In the genomic region with DNA sequence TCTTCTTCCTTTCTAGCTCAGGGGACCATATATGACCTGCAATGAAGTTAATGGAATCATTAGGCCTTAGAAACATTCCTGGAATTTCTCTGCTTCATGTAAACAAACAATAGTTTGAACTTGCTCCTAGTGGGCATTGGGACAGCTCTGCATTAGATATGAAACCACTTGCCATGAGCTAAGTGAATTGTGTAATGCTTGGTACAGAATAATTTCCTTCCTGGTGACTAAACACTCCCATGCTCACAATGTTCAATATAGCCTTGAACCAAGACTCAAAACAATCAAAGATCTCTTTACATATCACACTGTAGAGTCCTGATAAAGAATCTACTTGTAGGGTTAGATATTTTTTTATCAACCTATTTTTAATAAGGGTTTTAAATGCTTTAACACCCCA, we compare ENCODE assay signal across 24 mouse cellular contexts.
DNase-seq lines count a peak whose midpoint lies in the region; ATAC-seq and TF ChIP-seq lines count a peak whose summit lies in the region.
"Had no signal": no experiment of that assay in that cellular context is flagged by ENCODE, and none has a peak within 500 bp of the region (broad histone marks: within the 10 kb centered on the region; RNA-seq: fewer than 3 reads in every experiment).

No protein-coding gene starts in this region.

- no peaks in the 10 kb centered on the region for H3K27me3 ChIP-seq in liver, adult 2 months (ENCODE audit: control insufficient read depth, insufficient read depth, low read length)
- H3K27me3 ChIP-seq: heart, embryonic 13.5 days had no signal

- H3K36me3 ChIP-seq in liver, adult 2 months (ENCODE audit: control insufficient read depth, insufficient read depth, low read length), result no peaks in the 10 kb centered on the region
- H3K36me3 ChIP-seq in macrophage (ENCODE audit: inconsistent target), result no peaks in the 10 kb centered on the region
- H3K36me3 ChIP-seq: heart, embryonic 10.5 days; heart, embryonic 13.5 days had no signal

- H3K9ac ChIP-seq in liver, adult 2 months (ENCODE audit: low read depth, low read length), result no peak overlapping the region
- H3K9ac ChIP-seq: forebrain, postnatal 0 days; heart, embryonic 13.5 days; hindbrain, embryonic 14.5 days had no signal

- H3K27ac ChIP-seq in liver, adult 2 months (replicated peaks; ENCODE audit: insufficient read depth, low read depth, low read length), result no peak overlapping the region
- H3K27ac ChIP-seq in macrophage, result peak overlapping the region; percentile 59
- H3K27ac ChIP-seq: gastrocnemius, adult 2 months; heart, embryonic 10.5 days; heart, embryonic 13.5 days; hindbrain, embryonic 14.5 days; hindbrain, postnatal 0 days had no signal

- TF ChIP-seq CTCF in liver, adult 2 months (IDR thresholded peaks at IDR 0.05; ENCODE audit: low read depth, low read length), result no peak

- H3K4me3 ChIP-seq in liver, adult 2 months (ENCODE audit: insufficient read depth, low read depth, low read length), result no peak overlapping the region
- H3K4me3 ChIP-seq in macrophage (ENCODE audit: inconsistent target), result no peak overlapping the region
- H3K4me3 ChIP-seq: gastrocnemius, adult 2 months; heart, embryonic 10.5 days; heart, embryonic 13.5 days had no signal

- no peak for TF ChIP-seq POLR2A in liver, adult 2 months (IDR thresholded peaks at IDR 0.05; ENCODE audit: extremely low read depth, insufficient read depth, low read length)

- peak; percentile 12 for DNase-seq in liver, adult 2 months (ENCODE audit: extremely low read depth, low read depth, low spot score)
- DNase-seq in liver (no peak), adipocyte (ENCODE audit: low spot score) (peak; percentile 5)
- DNase-seq in thymus, postnatal 0 days (ENCODE audit: low spot score), result no peak
- DNase-seq in layer of hippocampus, adult 9-10 months (ENCODE audit: low spot score), result no peak
- DNase-seq: adrenal gland, adult 8-10 months; adrenal gland, postnatal 25 days; cerebellum, adult 18-20 months; cerebellum, adult 9-10 months; cerebellum, postnatal 14 days; forebrain, postnatal 0 days; gastrocnemius, adult 2 months; gastrocnemius, postnatal 14 days; heart, adult 18-20 months; heart, postnatal 14 days; heart, postnatal 4 days had no signal

- no peak for ATAC-seq in erythroblast, adult 5-6 weeks (replicated peaks; ENCODE audit: low FRiP score, poor library complexity, severe bottlenecking)
- ATAC-seq: CD4-positive, CD25-positive, alpha-beta regulatory T cell, adult 4 months; forebrain, embryonic 14.5 days; forebrain, postnatal 0 days; hindbrain, postnatal 0 days had no signal

- no peaks in the 10 kb centered on the region for H3K79me2 ChIP-seq in liver, adult 2 months (ENCODE audit: control insufficient read depth, insufficient read depth, low read length)
- no peaks in the 10 kb centered on the region for H3K79me2 ChIP-seq in macrophage (ENCODE audit: inconsistent target)

- H3K4me1 ChIP-seq in liver, adult 2 months (ENCODE audit: control insufficient read depth, insufficient read depth, low read length), result no peaks in the 10 kb centered on the region
- H3K4me1 ChIP-seq: heart, embryonic 10.5 days; heart, embryonic 13.5 days had no signal

Comparison
In these comparisons a context has a peak if more than half of its experiments do, and no peak if none do; other contexts are left out.
1. DNase-seq: peak in liver, adult 2 months (single experiment) and adipocyte (single experiment); none in liver (single experiment), thymus, postnatal 0 days (single experiment) and layer of hippocampus, adult 9-10 months (single experiment).